Mouse (Mus musculus): Measurements from ENCODE around the gene Ahcyl2.
"Not testable (repeated sequence)": the region's sequence is repeated elsewhere in the genome, so short reads cannot be mapped to it uniquely, and the experiment has no call there.

DNA sequence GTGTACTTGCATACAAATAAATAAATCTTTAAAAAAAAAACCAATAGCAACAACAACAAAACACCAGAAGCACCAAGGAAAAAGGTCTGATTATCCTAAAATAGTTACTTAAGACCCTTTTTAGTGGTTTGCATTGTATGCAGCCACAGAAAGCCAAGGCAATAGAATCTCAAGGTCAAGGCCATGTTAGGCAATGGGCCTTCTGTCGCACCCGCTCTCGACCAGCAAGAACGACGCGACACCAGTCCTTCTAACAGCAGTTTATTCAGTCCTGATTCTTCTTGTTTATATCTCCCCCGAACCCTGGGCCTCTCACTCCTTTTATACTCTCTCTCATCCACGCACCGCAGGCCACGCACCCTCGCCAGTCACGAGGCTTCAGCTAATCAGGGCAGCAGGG is 48.6 kb downstream of the Ahcyl2 start:
- TF ChIP-seq EP300 (optimal IDR thresholded peaks at IDR 0.05); CTCF (IDR thresholded peaks at IDR 0.05; ENCODE audit: low read depth): not testable (repeated sequence)

Data from stomach, postnatal 0 days (tissue).